Mouse (Mus musculus): ENCODE data around the gene Olfr331. TPM values are rescaled to one million over a fixed set of nuclear protein-coding genes. Genes with fewer than 3 reads are reported as not detected.

The Olfr331 gene
- polyA plus RNA-seq, 1 experiment from 2014 or later: not detected

Other genes with a start within 250 kb of the Olfr331 start
- gene 4930438A08Rik, start 227.8 kb downstream of the Olfr331 start, polyA plus RNA-seq (2015; fragmentation: Nextera tagmentation; extraction: Ambion mirVana): not detected in 2 replicates
- gene Zfp692, start 195.5 kb downstream of the Olfr331 start, polyA plus RNA-seq (2015; fragmentation: Nextera tagmentation; extraction: Ambion mirVana): 12.4 and 15.5 TPM in 2 replicates
- 27.7 and 28.6 TPM in 2 replicates for gene Zfp672, start 172.2 kb downstream of the Olfr331 start, polyA plus RNA-seq (2015; fragmentation: Nextera tagmentation; extraction: Ambion mirVana)
- 24.0 and 25.3 TPM in 2 replicates for gene Sh3bp5l, start 171.8 kb downstream of the Olfr331 start, polyA plus RNA-seq (2015; fragmentation: Nextera tagmentation; extraction: Ambion mirVana)
- not detected in 2 replicates for gene Lypd8, start 123.5 kb downstream of the Olfr331 start, polyA plus RNA-seq (2015; fragmentation: Nextera tagmentation; extraction: Ambion mirVana)
- not detected in 2 replicates for gene 1810065E05Rik, start 81.5 kb downstream of the Olfr331 start, polyA plus RNA-seq (2015; fragmentation: Nextera tagmentation; extraction: Ambion mirVana)
- not detected in 2 replicates for gene Gm12253, start 70.0 kb downstream of the Olfr331 start, polyA plus RNA-seq (2015; fragmentation: Nextera tagmentation; extraction: Ambion mirVana)
- not detected in 2 replicates for gene Lypd9, start 49.6 kb downstream of the Olfr331 start, polyA plus RNA-seq (2015; fragmentation: Nextera tagmentation; extraction: Ambion mirVana)
- not detected in 2 replicates for gene Olfr30, start 40.3 kb downstream of the Olfr331 start, polyA plus RNA-seq (2015; fragmentation: Nextera tagmentation; extraction: Ambion mirVana)
- not detected in 2 replicates for gene Olfr332, start 10.0 kb downstream of the Olfr331 start, polyA plus RNA-seq (2015; fragmentation: Nextera tagmentation; extraction: Ambion mirVana)
- gene Olfr330, start 32.3 kb upstream of the Olfr331 start, polyA plus RNA-seq (2015; fragmentation: Nextera tagmentation; extraction: Ambion mirVana): not detected in 2 replicates
- gene Olfr329-ps, start 43.9 kb upstream of the Olfr331 start, polyA plus RNA-seq (2015; fragmentation: Nextera tagmentation; extraction: Ambion mirVana): not detected in 2 replicates
- gene Olfr328, start 53.1 kb upstream of the Olfr331 start, polyA plus RNA-seq (2015; fragmentation: Nextera tagmentation; extraction: Ambion mirVana): 0.05 and 0.07 TPM in 2 replicates
- gene Olfr224, start 68.0 kb upstream of the Olfr331 start, polyA plus RNA-seq (2015; fragmentation: Nextera tagmentation; extraction: Ambion mirVana): not detected in 2 replicates
- gene Olfr325, start 75.2 kb upstream of the Olfr331 start, polyA plus RNA-seq (2015; fragmentation: Nextera tagmentation; extraction: Ambion mirVana): not detected in 2 replicates
- gene Olfr324, start 92.5 kb upstream of the Olfr331 start, polyA plus RNA-seq (2015; fragmentation: Nextera tagmentation; extraction: Ambion mirVana): not detected in 2 replicates
- gene 2210407C18Rik, start 113.5 kb upstream of the Olfr331 start, polyA plus RNA-seq (2015; fragmentation: Nextera tagmentation; extraction: Ambion mirVana): not detected in 2 replicates
- gene Olfr323, start 127.9 kb upstream of the Olfr331 start, polyA plus RNA-seq (2015; fragmentation: Nextera tagmentation; extraction: Ambion mirVana): not detected in 2 replicates
- 0.68 and 0.96 TPM in 2 replicates for gene Trim58, start 137.9 kb upstream of the Olfr331 start, polyA plus RNA-seq (2015; fragmentation: Nextera tagmentation; extraction: Ambion mirVana)
- not detected in 2 replicates for gene Olfr322, start 156.2 kb upstream of the Olfr331 start, polyA plus RNA-seq (2015; fragmentation: Nextera tagmentation; extraction: Ambion mirVana)
- not detected in 2 replicates for gene Olfr320, start 178.5 kb upstream of the Olfr331 start, polyA plus RNA-seq (2015; fragmentation: Nextera tagmentation; extraction: Ambion mirVana)
- not detected in 2 replicates for gene Olfr319, start 196.6 kb upstream of the Olfr331 start, polyA plus RNA-seq (2015; fragmentation: Nextera tagmentation; extraction: Ambion mirVana)
- gene Olfr318, start 221.4 kb upstream of the Olfr331 start, polyA plus RNA-seq (2015; fragmentation: Nextera tagmentation; extraction: Ambion mirVana): not detected in 2 replicates
- not detected in 2 replicates for gene Olfr317, start 236.6 kb upstream of the Olfr331 start, polyA plus RNA-seq (2015; fragmentation: Nextera tagmentation; extraction: Ambion mirVana)

All from heart, embryonic 13.5 days (tissue).